Mouse (Mus musculus): ENCODE measurements around the gene Krtap6-5. TPM values are rescaled to one million over a fixed set of nuclear protein-coding genes. Genes with fewer than 3 reads are reported as not detected.
"Not testable (repeated sequence)": the region's sequence is repeated elsewhere in the genome, so short reads cannot be mapped to it uniquely, and the experiment has no call there.

Gene Krtap6-5
- not detected in 2 replicates for polyA plus RNA-seq (2012; rRNA removed)

DNA sequence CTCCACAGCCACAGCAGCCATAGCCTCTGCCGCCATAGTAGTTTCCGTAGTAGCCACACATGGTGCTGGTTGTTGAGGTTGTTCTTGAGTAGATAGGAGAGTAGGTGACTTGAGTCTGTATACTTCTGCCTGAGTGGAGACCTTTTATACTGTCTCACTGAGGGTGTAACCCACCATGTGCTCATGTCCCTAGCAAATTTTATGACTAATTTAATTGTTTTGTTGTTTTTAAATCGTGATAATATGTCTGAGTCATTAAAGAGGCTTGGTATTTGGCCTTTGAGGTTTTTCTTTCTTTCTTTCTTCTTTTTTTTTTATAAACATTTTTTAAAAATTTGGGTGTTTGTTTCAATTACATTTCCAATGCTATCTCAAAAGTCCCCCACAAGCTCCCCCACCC is at the start of gene Krtap6-5:
Gene Krtap6-5 (minus strand): TSS at position 101 of the 400 bp plus-strand sequence.
- TF ChIP-seq CTCF (IDR thresholded peaks at IDR 0.05; ENCODE audit: borderline replicate concordance, extremely low read depth, insufficient read depth, insufficient read length) (no peak), POLR2A (IDR thresholded peaks at IDR 0.05; ENCODE audit: borderline replicate concordance, extremely low read depth, insufficient read depth, insufficient read length, poor library complexity, severe bottlenecking) (no peak)

DNA sequence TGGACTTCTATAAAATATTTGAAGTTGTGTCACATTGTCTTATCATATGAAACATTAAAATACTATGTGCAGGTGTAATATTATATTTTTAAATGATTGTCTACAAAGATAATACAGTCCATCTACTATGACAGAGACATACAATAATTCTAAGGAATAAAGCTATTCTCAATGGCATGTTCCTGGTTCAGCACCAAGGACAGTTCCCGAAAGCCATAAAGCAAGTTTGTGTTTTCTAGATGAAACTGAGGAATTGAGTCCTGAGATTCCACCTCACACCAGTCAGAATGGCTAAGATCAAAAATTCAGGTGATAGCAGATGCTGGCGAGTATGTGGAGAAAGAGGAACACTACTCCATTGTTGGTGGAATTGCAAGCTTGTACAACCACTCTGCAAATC is 23.4 kb upstream of the Krtap6-5 start:
- DNase-seq (ENCODE audit: low read depth), result peak; percentile 9

More for the DNA sequence above, at the start of gene Krtap6-5:
- no peak for DNase-seq (ENCODE audit: low read depth)

DNA sequence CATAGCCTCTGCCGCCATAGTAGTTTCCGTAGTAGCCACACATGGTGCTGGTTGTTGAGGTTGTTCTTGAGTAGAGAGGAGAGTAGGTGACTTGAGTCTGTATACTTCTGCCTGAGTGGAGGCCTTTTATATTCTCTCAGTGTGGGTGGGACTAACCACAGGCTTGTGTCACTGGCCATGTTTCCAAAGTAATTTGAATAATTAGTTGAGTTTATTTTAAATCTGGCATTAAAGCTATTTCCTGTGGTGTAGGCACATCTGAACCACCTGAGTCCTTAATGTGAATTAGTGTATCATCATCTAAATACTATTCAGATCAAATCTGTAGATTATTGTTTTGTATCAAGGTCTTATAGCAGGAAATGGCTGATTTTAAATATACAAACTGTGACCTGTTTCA is 16.2 kb upstream of the Krtap6-5 start, which contains the start of gene 1110025L11Rik:
Gene 1110025L11Rik (minus strand): TSS at position 101 of the 400 bp plus-strand sequence.
- DNase-seq (ENCODE audit: low read depth), result not testable (repeated sequence)

DNA sequence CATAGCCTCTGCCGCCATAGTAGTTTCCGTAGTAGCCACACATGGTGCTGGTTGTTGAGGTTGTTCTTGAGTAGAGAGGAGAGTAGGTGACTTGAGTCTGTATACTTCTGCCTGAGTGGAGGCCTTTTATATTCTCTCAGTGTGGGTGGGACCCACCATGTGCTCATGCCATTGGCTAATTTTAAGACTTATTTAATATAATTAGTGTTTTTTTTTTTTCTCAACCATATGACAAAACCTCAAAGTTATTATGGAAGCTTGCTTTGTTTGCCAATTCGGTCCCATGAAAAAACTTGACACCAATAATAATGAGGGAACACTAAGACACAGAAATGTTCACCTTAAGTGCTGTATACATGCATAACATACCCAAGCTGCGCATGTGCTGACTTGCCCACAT is 6.3 kb downstream of the Krtap6-5 start, which contains the start of gene Gm10228:
Gene Gm10228 (minus strand): TSS at position 101 of the 400 bp plus-strand sequence.
- DNase-seq (ENCODE audit: low read depth), result not testable (repeated sequence)

DNA sequence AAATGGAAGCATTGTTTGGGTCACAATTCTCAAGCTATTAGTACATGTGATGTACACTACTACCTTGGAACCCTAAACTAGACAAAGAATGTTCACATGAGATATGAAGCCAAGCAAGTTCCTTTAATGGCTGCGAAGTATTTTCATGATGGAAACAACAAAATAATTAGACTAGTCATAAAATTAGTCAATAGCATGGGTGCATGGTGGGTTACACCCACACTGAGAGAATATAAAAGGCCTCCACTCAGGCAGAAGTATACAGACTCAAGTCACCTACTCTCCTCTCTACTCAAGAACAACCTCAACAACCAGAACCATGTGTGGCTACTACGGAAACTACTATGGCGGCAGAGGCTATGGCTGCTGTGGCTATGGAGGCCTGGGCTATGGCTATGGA is 16.3 kb downstream of the Krtap6-5 start, which contains the start of gene Krtap6-1:
Gene Krtap6-1 (plus strand): TSS at position 301 of the 400 bp plus-strand sequence.
- DNase-seq (ENCODE audit: low read depth), result not testable (repeated sequence)

DNA sequence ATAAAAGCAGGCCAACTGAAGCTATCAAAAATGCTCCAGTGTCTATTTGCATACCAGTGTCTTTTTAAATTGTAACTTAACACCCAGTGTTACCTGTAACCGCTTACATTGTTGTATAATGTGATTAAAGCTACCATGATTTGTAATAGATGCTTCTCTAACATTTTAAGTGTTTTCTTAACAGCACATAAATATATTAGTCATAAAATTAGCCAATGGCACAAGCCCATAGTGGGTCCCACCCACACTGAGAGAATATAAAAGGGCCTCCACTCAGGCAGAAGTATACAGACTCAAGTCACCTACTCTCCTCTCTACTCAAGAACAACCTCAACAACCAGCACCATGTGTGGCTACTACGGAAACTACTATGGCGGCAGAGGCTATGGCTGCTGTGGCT is 32.7 kb downstream of the Krtap6-5 start, which contains the start of gene Gm10229:
Gene Gm10229 (plus strand): TSS at position 301 of the 400 bp plus-strand sequence.
- DNase-seq (ENCODE audit: low read depth), result not testable (repeated sequence)

DNA sequence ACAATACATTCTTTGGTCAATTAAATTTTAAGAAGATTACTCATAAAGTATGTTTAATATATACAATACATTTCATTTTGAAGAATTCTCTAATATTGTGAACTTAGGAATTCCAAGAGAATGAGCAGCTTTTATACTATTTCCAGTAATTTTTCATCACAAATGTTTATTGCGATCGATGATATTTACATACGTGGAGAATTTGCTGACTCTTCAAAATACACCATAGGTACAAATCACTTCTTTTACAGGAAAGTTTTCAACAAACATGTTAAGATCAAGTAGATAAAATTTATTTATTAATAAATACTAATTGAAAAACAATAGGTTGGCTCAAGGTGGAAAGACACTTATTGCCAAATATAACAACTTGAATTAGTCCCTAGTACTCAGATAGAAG is 33.7 kb downstream of the Krtap6-5 start:
- DNase-seq (ENCODE audit: low read depth), result no peak
- TF ChIP-seq CTCF (IDR thresholded peaks at IDR 0.05; ENCODE audit: borderline replicate concordance, extremely low read depth, insufficient read depth, insufficient read length) (no peak), POLR2A (IDR thresholded peaks at IDR 0.05; ENCODE audit: borderline replicate concordance, extremely low read depth, insufficient read depth, insufficient read length, poor library complexity, severe bottlenecking) (no peak)

DNA sequence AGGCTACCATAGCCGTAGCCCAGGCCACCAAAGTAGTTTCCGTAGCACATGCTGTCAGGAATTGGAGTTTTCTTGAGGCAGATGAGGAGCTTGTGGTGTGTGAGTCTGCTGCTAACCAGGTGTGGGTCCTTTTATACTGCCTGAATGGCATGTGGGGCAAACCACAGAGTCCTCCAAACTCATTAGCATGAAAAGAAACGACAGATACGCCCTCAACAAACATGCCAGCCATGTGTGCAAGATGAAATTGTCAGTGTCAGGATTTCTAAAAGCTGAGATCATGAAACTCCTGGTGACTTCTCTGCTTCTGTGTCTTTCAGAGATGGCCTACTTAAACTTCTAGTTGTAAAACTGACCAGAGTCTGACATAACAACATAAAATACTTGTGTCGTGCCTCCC is 37.0 kb downstream of the Krtap6-5 start, which contains the start of gene Krtap22-2:
Gene Krtap22-2 (minus strand): TSS at position 101 of the 400 bp plus-strand sequence.
- DNase-seq (ENCODE audit: low read depth), result no peak
- TF ChIP-seq CTCF (IDR thresholded peaks at IDR 0.05; ENCODE audit: borderline replicate concordance, extremely low read depth, insufficient read depth, insufficient read length), result no peak
- no peak for TF ChIP-seq POLR2A (IDR thresholded peaks at IDR 0.05; ENCODE audit: borderline replicate concordance, extremely low read depth, insufficient read depth, insufficient read length, poor library complexity, severe bottlenecking)

Other genes with a start within 250 kb of the Krtap6-5 start
- not detected in 2 replicates for gene Gm20741, start 235.7 kb downstream of the Krtap6-5 start, polyA plus RNA-seq (2012; rRNA removed)
- not detected in 2 replicates for gene Krtap15, start 227.7 kb downstream of the Krtap6-5 start, polyA plus RNA-seq (2012; rRNA removed)
- gene Krtap14, start 221.7 kb downstream of the Krtap6-5 start, polyA plus RNA-seq (2012; rRNA removed), result not detected in 2 replicates
- not detected in 2 replicates for gene Krtap19-1, start 178.5 kb downstream of the Krtap6-5 start, polyA plus RNA-seq (2012; rRNA removed)
- gene Krtap19-2, start 173.6 kb downstream of the Krtap6-5 start, polyA plus RNA-seq (2012; rRNA removed), result not detected in 2 replicates
- gene Krtap19-3, start 169.8 kb downstream of the Krtap6-5 start, polyA plus RNA-seq (2012; rRNA removed), result not detected in 2 replicates
- not detected in 2 replicates for gene Krtap19-4, start 162.8 kb downstream of the Krtap6-5 start, polyA plus RNA-seq (2012; rRNA removed)
- gene Krtap19-5, start 151.4 kb downstream of the Krtap6-5 start, polyA plus RNA-seq (2012; rRNA removed), result not detected in 2 replicates
- not detected in 2 replicates for gene Krtap19-9b, start 115.6 kb downstream of the Krtap6-5 start, polyA plus RNA-seq (2012; rRNA removed)
- gene Krtap16-3, start 85.0 kb downstream of the Krtap6-5 start, polyA plus RNA-seq (2012; rRNA removed), result not detected in 2 replicates
- not detected in 2 replicates for gene Krtap22-2, start 37.1 kb downstream of the Krtap6-5 start, polyA plus RNA-seq (2012; rRNA removed)
- gene Gm10229, start 32.6 kb downstream of the Krtap6-5 start, polyA plus RNA-seq (2012; rRNA removed), result not detected in 2 replicates
- gene Krtap6-1, start 16.2 kb downstream of the Krtap6-5 start, polyA plus RNA-seq (2012; rRNA removed), result not detected in 2 replicates
- gene Gm10228, start 6.4 kb downstream of the Krtap6-5 start, polyA plus RNA-seq (2012; rRNA removed), result not detected in 2 replicates
- not detected in 2 replicates for gene 1110025L11Rik, start 16.1 kb upstream of the Krtap6-5 start, polyA plus RNA-seq (2012; rRNA removed)
- gene Krtap6-3, start 36.1 kb upstream of the Krtap6-5 start, polyA plus RNA-seq (2012; rRNA removed), result not detected in 2 replicates
- gene Gm6358, start 93.0 kb upstream of the Krtap6-5 start, polyA plus RNA-seq (2012; rRNA removed), result not detected in 2 replicates
- not detected in 2 replicates for gene Gm10061, start 103.2 kb upstream of the Krtap6-5 start, polyA plus RNA-seq (2012; rRNA removed)
- not detected in 2 replicates for gene Gm9789, start 110.1 kb upstream of the Krtap6-5 start, polyA plus RNA-seq (2012; rRNA removed)
- gene Gm7735, start 121.6 kb upstream of the Krtap6-5 start, polyA plus RNA-seq (2012; rRNA removed), result not detected in 2 replicates
- gene 1110057P08Rik, start 126.9 kb upstream of the Krtap6-5 start, polyA plus RNA-seq (2012; rRNA removed), result not detected in 2 replicates
- gene Krtap20-2, start 158.0 kb upstream of the Krtap6-5 start, polyA plus RNA-seq (2012; rRNA removed), result not detected in 2 replicates

Measured in brain, embryonic 14.5 days (tissue).